Mouse (Mus musculus): ENCODE measurements around the gene Spryd4.

- TF ChIP-seq CTCF (IDR thresholded peaks at IDR 0.05; ENCODE audit: insufficient read depth, low read depth, low read length) (no peak), POLR2A (IDR thresholded peaks at IDR 0.05; ENCODE audit: insufficient read depth, low read depth, low read length) (peak; percentile 45; the same call in 1 of the 2 replicates)
These were observed 17.5 kb downstream of the Spryd4 start, which contains the start of gene Gls2 for GRCm38 (mm10) chr10:128194024-128194550.
